Mouse (Mus musculus) spleen, adult 2 months (tissue): ENCODE measurements around the gene Phldb2.

ENCODE experiments used
- CTCF ChIP-seq: fragments of 200-500 bp; IDR thresholded peaks from 2 replicates; pipeline ENCODE4 v1.5.1; 2011; ENCODE audit warnings: mild to moderate bottlenecking, inconsistent platforms; ENCODE audit not compliant: insufficient read depth, insufficient read length, insufficient replicate concordance; ENCODE audit errors: extremely low read depth
- POLR2A ChIP-seq: fragments of 200-500 bp; IDR thresholded peaks from 2 replicates; pipeline ENCODE4 v1.6.1; 2011; ENCODE audit warnings: low read depth, low read length, inconsistent platforms

DNA sequence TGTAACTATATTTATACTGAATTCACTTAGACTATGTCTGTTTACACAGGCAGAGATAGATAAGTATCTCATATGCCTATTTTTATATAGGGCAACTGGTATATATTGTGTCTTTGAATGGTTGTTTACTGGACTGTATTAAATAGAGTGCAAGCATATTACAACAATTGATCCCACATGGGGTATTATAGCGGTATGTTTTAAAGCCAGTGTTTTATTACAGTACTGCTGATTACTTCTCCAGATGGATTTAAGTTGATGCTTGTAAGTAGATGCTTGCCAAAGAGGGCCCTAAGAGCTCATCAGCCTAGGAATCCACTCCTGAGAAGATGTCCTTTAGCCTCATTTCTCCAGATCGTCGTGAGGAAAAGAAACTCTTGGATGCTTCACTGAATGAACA is 84.4 kb downstream of the Phldb2 start:
- TF ChIP-seq CTCF (no peak), POLR2A (no peak)
